Mouse (Mus musculus) lung, adult 2 months (tissue): Measurements from ENCODE around the gene Prrt3.

Experiments
- CTCF ChIP-seq: fragments of 200-500 bp; IDR thresholded peaks from 2 replicates; pipeline ENCODE4 v1.5.1; 2011; ENCODE audit warnings: mild to moderate bottlenecking, low read length, control low read depth; ENCODE audit not compliant: insufficient read depth
- POLR2A ChIP-seq: fragments of 200-500 bp; IDR thresholded peaks from 2 replicates; pipeline ENCODE4 v1.6.1; 2011; ENCODE audit warnings: low read depth, mild to moderate bottlenecking, control low read depth, low read length, borderline replicate concordance; ENCODE audit errors: extremely low read depth

- TF ChIP-seq CTCF, result no peak
- no peak for TF ChIP-seq POLR2A
These were observed 29.7 kb downstream of the Prrt3 start for GRCm38 (mm10) chr6:113472061-113472460.
